Mouse (Mus musculus) layer of hippocampus, postnatal 10 days (tissue): ENCODE data around the gene Pisd. TPM values are rescaled to one million over a fixed set of nuclear protein-coding genes. Genes with fewer than 3 reads are reported as not detected.
"Not testable (repeated sequence)": the region's sequence is repeated elsewhere in the genome, so short reads cannot be mapped to it uniquely, and the experiment has no call there.

Experiments
- DNase-seq, 2 experiments: peaks; one replicate each; pipeline ENCODE4 v3.0.0; 2021; ENCODE audit warnings: low spot score in 2 of 2
- total RNA-seq, 2 experiments: library from RNA; stranded (reverse); gene quantifications; 2 replicates each; pipeline ENCODE4 v1.2.3; 2021

Pisd gene
- total RNA-seq, 2 experiments from 2014 or later = 52.3 to 55.6 TPM

DNA sequence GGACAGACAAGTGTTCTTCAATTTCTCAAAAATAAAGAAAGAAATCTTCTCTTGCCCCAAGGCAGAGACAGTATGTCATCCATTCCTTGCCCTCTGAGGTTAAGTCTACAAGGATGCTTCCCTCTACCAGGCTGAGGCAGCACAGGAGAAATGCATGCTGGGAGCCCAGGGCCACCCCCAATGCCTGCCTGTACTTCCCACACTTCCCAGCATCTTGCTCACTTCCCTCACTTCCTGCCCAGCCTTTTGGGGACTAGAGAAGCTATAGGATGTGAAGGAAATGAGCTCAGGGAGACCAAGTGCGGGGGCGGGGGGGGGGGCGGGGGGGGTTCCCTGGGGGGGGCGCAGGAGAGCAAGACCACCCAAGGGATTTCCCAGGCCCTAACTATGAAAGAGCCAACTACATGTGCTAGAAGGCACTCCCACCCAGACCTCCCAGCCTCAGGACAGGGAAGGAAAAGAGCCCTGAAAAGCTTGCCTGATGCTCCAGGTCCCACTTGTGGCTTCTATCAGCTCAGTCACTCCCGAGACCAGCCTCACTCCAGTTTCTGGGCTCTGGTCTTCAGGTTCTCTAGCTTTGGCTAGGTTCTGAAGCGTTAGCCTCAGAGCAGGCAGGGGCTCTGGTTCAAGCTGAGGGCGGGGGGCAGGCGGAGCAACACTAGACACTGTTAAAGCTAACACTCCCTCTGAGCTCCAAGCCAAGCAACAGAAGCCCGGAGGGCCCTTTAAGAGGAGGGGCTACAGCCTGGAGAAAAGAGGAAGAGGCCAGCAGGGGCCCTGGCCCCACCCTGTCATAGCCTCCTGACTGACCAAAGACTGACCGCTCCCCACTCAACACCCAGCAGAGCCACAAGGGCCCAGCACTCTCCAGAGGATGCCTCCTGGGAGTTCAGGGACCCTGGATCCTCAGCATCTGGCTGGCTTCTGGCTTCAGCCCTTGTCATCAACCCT, 39.5 kb downstream of the Pisd start:
- DNase-seq = peak; percentile 55 to 58

DNA sequence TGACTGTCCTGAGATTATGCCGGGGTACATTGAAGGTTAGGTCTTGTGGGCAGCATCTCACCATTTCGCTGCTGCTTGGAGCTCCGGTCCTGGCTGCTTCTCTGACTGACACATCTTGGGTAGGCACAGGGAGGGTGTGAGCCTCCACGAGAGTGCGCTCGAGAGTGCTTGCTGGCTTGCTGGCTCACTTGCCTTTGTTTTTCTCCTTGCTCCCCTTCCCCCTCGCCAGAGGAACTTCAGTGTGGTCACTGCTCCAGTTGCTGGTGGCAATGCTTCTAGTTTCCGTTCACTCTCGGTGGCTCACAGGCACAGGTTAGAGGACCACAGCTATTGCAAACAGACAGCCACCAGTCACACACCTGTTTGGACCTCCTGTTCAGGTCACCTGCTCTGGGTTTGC, 43.3 kb downstream of the Pisd start:
- DNase-seq = peak; percentile 85 to 86

DNA sequence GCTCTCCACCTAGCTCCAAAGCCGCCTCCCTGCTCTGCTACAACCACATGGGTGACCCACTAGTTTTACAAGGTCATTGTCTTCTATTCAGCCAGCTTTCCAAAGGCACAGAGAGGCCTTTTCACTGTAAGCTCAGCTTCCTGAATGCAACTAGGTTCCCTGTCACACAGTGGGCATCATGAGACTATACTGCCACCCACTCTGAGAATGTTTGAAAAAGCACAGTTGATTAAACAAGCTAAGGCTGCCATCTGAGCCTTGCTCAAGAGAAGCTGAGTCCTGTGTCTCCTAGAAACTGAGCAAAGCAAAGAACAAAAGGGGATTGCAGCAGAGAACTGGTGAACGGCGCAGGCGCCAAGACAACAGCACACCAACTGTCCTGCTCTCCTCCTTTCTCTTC, 44.1 kb downstream of the Pisd start:
- DNase-seq = peak; percentile 52 to 62

DNA sequence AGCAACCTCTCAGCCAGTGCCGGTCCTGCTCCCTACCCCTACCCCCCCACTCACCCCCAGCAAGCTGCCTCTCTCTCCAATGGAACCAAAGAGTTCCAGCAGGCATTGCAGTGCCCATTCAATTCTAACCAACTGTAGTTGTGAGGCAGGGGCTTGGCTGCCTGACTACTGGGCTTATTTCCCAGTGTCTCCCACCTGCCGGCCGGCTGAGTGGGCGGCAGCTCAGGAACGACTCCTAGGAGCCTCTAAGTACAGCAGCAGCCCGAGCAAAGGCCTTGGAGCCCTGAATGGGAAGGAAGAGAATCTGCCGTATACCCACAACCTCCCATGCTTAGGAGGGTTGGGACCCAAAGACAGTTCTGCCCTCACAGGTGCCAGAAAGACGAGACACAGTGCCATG, 44.6 kb downstream of the Pisd start:
- DNase-seq = peak; percentile 49 to 60

DNA sequence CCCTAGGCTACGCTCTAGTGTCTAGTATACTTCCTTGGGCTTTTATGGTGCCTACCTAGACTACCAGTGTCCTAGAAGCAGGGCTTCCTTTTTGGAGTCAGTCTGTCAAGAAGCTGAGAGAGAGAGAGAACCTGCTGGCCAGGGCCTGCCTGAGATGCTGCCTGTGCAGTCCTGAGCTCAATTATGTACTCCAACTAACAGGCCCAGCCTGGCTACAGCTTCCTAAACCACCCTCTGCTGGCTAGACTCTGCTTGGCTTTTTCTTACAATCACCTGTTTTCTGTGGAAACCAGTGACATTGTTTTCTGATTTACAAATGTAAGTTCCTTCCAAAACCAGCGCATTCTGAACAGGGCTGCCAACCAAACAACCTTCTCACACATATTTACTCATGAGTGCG, 45.3 kb downstream of the Pisd start:
- no peak for DNase-seq

DNA sequence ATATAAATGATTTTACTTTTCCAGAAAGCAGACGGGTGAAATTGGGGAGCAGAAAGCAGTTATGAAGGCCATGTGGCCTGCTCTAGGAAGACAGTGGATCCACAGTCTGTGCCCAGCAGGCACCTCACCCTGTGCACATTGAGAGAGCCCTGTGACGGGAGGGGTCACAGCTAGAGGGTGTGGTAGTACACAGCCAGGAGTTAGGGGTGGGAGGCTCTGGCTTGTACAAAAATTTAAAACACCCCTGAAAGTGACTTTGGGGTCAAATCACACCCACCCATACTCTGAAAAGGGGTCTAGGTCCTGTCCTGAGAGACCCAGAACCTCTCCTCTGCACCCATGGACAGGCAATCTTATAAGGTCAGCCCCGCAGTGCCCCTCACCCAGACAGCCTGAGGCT, 48.7 kb downstream of the Pisd start:
- not testable (repeated sequence) for DNase-seq

DNA sequence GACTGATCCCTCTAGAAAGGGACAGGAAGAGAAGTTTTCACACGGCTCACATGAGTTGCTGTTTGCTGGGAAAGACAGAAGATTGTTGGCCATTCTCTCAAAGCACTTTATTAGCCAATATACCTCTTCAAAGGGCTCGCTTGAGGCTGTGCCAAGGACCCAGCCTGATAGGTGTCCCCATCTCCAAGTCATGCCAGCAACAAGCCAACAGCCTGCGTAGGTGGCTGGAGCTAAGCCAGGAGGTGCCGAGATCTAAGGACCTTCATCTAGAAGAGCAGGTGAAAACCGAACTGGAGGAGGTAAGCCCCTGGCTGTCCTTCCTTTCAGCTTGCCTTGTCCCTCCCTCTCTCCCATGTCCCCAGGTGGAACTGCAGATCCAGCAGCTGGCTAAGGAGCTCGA, 49.7 kb downstream of the Pisd start:
- DNase-seq = no peak

DNA sequence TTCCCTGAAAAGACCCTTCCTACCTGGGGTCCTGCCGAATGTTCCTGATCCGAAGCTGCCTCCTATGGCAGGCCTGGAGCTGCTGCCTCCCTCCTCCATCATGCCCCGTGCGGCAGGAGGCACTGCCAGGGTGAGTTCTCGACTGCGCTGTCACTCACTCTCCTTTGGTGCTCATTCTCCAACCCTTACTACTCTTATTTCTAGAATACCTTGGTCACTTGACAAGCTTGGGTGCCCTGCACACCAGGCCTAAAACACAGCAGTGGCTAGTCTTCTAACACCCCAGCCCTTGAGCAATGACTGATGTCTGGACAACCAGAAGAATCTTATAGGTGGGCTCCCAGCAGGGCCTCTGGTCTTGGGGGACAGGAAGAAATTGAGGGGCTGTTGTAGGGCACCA, 51.6 kb downstream of the Pisd start:
- not testable (repeated sequence) for DNase-seq

DNA sequence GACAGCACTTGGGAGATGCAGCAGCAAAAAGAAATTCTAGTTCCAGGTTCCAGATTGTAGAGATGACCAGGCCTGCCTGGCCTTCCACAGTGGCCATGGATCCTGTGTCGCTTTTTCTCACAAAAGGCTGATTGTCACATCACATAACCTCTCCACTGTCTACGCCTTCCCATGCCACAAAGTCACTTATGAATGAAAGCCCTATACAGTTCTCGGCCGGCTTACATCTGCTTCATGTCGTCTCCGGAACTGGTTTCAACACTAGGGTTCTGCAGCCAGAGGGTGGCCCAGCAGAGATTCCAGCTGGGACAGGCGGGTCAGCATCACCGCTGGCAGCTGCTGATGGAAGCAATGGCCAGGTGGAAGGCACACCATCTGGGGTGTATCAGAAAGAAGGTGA, 56.6 kb downstream of the Pisd start:
- DNase-seq = no peak

DNA sequence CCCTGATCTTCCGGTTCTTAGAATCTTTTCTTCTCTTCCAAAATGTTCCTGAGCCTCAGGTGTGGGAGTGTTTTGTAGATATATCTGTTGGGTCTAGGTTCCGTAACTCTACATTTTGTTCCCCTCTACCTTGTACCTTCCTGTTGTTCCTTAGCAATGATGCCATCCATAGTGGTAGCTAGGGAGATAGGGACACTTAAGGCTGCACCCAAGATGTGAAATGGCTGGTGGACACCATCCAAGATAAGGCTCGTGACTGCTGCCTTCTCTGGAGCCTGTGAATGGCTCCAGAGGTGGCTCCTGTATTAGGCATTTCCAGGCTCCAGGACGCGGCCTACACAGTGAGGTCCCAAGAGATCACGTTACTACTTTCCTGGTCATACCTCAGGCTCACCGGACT, 57.1 kb downstream of the Pisd start:
- DNase-seq = no peak

DNA sequence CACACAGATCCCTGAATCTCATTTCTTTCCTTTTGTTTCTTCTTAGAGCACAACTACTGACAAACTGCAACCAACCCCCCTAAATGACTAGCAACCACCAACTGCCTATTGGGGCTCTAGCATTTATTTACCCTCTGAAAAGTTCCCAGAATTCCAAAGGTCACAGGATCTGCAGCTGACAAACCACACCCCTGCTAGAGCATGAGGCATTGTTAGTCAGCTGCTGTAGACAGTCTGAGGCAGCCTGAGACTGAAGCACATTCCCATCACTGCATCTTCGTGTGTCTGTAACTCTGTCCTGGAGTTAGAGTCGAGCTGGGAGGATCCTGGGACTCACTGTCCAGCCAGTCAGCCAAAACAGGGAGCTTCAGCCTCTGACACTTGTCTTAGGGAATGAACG, 60.0 kb downstream of the Pisd start:
- DNase-seq = not testable (repeated sequence)

DNA sequence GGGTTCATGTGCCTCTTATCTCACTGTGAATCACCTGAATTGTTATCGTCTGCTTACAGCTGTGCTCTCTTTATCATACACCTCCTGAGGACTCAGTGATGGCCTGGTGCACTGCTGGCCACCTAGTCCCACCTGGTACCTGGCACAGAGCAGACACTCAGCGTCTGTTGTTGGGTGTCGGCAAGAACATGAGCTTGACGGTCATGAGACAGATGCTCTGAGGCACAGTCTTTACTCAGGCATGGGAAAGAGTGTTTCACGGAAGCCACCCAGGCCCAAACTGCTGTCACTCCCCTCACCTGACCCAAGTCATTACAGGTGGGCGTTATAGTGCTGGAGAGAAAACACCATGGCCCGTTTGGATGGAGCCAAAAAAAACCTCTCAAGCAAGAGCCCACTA, 61.5 kb downstream of the Pisd start:
- DNase-seq = no peak

DNA sequence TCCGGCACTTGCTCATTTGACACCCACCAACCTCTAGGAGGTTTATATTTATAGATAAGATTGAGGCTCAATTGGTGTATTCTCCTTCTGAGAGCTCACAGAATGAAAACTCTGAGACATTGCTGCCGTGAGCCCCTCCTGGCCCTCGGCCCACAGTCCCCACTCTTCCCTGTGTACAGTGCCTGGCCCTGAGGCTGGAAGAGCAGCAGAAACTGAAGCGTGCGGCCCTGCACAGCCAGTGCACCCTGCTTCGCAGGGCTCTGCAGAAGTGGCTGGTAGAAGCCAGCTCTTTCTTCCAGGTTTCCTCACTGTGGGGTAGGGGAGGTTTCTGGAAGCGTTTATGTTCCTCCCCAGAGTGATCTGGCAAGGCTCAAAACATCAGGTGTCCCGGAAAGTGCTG, 62.7 kb downstream of the Pisd start:
- not testable (repeated sequence) for DNase-seq

DNA sequence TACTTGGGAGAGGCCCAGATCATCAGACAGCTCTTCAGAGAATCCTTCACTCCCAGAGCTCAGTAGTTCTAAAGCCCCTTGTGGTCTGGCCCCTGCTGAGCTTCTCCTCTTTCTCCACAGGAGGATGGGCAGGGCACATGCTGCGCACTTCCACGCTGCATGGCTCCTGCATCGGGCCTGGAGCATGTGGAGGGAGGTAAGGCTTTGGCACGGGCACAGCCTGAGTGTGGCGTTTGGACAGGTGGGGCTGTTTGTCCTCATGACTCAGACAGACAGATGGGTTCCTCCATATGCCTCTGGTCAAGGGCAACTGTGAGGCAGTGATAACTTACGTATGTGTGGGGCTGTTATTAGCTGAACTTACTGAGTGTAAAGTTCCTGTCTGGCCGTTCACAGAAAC, 63.2 kb downstream of the Pisd start:
- no peak for DNase-seq

DNA sequence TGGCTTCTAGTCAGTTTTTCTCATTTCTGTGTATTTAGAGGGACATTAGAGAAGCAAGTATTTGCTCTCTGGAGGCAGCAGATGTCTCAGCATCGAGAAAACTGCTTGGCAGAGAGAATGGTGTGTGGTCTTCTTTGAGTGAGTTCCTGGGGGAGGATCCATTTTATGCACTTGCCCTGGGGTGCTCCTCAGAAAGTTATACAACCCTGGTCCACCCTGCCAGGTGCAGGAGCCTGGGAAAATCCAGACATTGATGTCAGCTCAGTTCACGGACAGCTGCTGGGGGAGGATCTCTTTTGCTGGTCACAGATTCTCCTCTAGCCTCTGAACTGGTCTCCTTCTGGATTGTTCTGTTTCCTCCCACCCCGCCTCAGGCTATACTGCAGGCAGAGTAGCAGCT, 64.1 kb downstream of the Pisd start:
- no peak for DNase-seq

DNA sequence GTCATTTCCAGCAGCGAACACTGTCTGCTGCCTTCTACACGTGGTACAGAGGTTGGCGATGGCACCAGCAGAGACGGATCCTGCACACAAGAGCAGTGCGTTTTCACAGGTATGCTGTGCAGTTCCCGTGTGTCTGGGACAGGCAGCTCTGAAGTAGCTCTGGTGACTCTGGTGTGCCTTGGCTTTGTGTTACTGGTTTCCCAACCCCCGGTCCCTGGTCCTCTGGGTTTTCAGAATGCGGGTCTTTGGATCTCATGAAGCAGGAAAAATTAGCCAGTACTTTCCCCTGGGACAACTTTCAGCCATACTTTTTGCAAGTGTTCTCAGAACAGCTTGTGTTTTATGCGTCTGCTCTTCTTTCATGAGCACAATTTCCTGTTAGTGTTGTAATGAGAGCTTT, 65.0 kb downstream of the Pisd start:
- DNase-seq = no peak

DNA sequence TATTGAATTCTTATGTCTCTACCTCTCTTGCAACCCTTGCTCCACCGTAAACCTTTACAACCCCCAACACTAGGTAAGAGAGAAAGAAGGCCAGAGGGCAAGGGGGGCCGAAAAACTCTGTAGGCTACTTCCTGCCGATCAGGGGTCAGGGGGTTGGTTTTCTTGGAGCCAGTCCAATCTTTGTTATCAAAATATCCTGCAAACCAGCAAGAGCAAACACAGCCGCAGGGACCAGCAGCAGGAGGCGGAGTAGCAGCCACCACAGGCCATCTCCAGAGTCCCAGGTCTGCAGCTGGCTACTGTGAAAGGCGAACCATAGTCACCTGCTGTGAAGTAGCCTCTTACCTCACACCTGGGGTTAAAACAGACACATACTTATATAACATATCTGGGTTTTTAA, 66.5 kb downstream of the Pisd start:
- DNase-seq = no peak

DNA sequence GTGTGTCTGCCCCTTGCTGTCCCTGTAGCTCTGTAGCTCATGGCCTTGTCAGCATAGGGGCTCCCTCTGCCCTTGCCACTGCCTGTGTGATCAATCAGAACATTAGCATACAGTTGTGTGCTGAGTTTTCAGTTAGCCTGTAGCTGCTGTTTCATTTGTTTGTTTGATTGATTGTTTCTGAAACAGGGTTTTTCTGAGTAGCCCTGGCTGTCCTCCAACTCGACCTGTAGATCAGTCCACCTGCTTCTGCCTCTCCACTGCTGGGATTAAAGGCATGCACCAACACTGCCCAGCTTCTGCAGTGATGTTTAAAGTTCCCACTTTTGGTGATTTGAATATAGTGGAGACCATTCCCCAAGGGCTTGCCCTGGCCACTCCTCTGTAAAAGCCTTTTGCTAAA, 67.7 kb downstream of the Pisd start:
- no peak for DNase-seq

DNA sequence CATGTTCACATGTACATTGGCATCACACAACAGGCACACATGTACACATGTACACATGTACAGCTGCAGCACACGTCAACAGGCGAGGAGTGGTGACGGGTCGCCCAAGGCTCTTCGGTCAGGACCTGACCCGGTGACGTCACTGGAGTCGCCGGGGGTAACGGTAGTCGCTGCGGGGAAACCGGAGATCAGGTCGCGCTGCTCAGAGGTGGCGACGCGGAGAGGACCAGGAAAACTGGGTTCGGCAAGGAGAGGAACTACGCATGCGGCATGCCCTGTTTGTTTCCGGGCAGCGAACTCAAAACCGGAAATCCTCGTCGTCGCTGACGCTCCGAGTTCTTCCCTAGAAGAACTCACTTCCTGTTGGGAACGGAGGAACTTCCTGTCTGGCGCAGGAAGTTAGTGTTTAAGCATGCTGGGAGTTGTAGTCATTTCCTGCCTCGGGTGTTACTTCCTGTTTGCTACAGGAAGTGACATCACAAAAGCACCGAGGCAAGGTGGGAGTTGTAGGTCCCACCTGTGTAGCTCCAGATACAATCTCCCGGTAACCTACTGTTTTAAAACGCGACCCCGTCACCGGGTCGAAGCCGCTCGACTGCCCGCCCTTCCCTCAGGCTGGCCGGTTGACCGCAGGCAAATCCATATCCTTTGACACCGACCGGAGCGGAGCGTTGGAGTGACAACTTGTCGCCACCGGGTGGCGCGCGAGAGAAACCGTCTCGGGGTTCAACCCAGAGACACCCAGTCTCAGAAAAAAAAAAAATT, 71.6 kb downstream of the Pisd start:
- DNase-seq = peak; percentile 88 to 92

DNA sequence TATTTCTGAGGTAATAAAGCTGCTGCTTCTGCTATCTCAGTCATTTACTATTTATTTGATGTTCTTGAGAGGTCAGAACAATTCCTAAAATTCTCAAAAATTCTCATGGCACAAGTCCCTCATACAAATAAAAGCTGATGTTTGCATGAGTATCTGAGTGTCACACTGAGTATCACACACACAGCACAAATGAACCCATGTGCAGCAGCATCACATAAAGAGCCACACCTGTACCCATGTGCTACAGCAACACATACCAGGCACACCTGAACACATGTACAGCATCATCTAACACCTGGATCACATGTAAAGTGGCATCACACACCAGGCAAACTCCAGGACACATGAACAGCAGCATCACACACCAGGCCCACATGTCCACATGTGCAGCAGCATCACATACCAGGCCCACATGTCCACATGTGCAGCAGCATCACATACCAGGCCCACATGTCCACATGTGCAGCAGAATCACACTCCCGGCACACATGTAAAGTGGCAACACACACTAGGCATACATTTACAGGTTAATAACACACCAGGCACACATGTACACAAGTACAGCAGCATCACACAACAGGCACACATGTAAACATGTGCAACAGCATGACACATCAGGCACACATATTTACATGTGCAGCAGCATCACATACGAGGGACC, 72.3 kb downstream of the Pisd start:
- no peak for DNase-seq

DNA sequence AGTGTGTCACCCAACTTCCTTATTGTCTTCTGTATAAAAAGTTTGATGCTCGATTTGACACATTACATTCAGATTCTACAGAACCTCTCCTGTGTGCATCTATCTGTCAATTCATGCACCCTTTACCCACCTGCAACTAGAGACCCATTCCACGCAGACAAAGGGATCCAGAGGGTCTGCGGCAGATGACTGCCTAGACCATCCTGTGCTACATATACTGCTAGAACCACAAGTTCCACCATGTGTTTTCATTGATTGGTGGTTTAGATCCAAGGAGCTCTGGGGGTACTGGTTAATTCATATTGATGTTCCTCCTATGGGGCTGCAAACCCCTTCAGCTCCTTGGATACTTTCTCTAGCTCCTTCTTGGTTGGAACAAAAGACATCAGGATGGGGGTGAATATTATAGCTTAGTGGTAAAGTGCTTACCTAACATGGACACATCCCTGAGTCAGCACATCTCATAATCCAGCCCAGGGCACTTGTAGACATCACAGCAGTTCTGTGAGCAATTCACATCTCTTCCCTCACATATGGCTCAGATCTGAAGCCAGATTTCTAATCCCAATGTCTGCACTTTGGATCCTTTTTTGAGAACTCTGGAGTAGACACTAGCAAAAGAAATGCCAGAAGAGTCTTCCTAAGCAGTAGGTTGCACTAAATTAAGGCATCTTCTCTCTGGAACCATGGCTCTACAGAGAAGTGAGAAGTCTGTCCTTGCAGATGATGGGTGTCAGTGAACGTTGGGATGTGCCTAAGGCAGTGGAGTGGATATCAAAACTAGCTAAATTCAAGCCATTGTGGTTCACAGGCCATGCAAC, 73.0 kb downstream of the Pisd start:
- DNase-seq = no peak
